Mouse (Mus musculus): ENCODE data around the gene Ppie. TPM values are rescaled to one million over a fixed set of nuclear protein-coding genes. Genes with fewer than 3 reads are reported as not detected.
"Not testable (repeated sequence)": the region's sequence is repeated elsewhere in the genome, so short reads cannot be mapped to it uniquely, and the experiment has no call there.

Gene Ppie
- polyA plus RNA-seq (2015; fragmentation: Nextera tagmentation; extraction: Ambion mirVana): 86.6 and 93.3 TPM in 2 replicates

GRCm38 (mm10) chr4:123139513-123140154 is at the start of gene Ppie:
Gene Ppie (minus strand): TSS chr4:123139951.
- Histone ChIP-seq H3K4me2 (replicated peaks) (peak within 1 kb of the TSS; percentile 85), H3K27me3 (replicated peaks) (no peaks in the 10 kb centered on the region), H3K9me3 (no peaks in the 10 kb centered on the region), H3K27ac (peak within 1 kb of the TSS; percentile 92), H3K9ac (peak within 1 kb of the TSS; percentile 60), H3K4me1 (replicated peaks) (peaks cover 10% of the 10 kb centered on the region), H3K36me3 (peaks cover 10% of the 10 kb centered on the region), H3K4me3 (replicated peaks) (peak within 1 kb of the TSS; percentile 69)
- WGBS: under 1% methylated on average over 34 of the region's 34 CpGs
- ATAC-seq: peak; percentile 99

- 57% methylated on average over 3 of the region's 3 CpGs for WGBS
- Histone ChIP-seq H3K27ac (no peak overlapping the region), H3K36me3 (no peaks in the 10 kb centered on the region), H3K4me2 (replicated peaks) (no peak overlapping the region), H3K4me1 (replicated peaks) (peaks cover 12% of the 10 kb centered on the region), H3K27me3 (replicated peaks) (peaks cover 41% of the 10 kb centered on the region), H3K9me3 (no peaks in the 10 kb centered on the region), H3K9ac (no peak overlapping the region), H3K4me3 (replicated peaks) (no peak overlapping the region)
- ATAC-seq: no peak
Observed at GRCm38 (mm10) chr4:123184816-123185215, 45.1 kb upstream of the Ppie start.

GRCm38 (mm10) chr4:123183239-123184056 is 43.7 kb upstream of the Ppie start:
- H3K27me3 ChIP-seq (replicated peaks): peaks cover 41% of the 10 kb centered on the region
- H3K4me3 ChIP-seq (replicated peaks): peak overlapping the region; percentile 42
- peak; percentile 93 for ATAC-seq
- H3K4me2 ChIP-seq (replicated peaks): peak overlapping the region; percentile 79
- H3K9me3 ChIP-seq: no peaks in the 10 kb centered on the region
- 9% methylated on average over 44 of the region's 44 CpGs for WGBS
- peaks cover 12% of the 10 kb centered on the region for H3K4me1 ChIP-seq (replicated peaks)
- peak overlapping the region; percentile 1; the same call in 1 of the 2 replicates for H3K9ac ChIP-seq
- no peaks in the 10 kb centered on the region for H3K36me3 ChIP-seq
- no peak overlapping the region for H3K27ac ChIP-seq

- Histone ChIP-seq H3K36me3 (no peaks in the 10 kb centered on the region), H3K9ac (peak within 1 kb of the TSS; percentile 28; the same call in 1 of the 2 replicates), H3K9me3 (no peaks in the 10 kb centered on the region), H3K4me1 (replicated peaks) (peaks cover 12% of the 10 kb centered on the region), H3K27ac (peak within 1 kb of the TSS; percentile 40), H3K27me3 (replicated peaks) (peaks cover 41% of the 10 kb centered on the region), H3K4me3 (replicated peaks) (peak within 1 kb of the TSS; percentile 42), H3K4me2 (replicated peaks) (peak within 1 kb of the TSS; percentile 79)
- 1% methylated on average over 44 of the region's 44 CpGs for WGBS
- peak; percentile 73 for ATAC-seq
Observed at GRCm38 (mm10) chr4:123182328-123183238, 42.8 kb upstream of the Ppie start, which contains the start of gene Hpcal4. Gene Hpcal4 (plus strand): TSS chr4:123183227.

GRCm38 (mm10) chr4:123171811-123172210 is 32.1 kb upstream of the Ppie start:
- no peak for ATAC-seq
- Histone ChIP-seq H3K27me3 (replicated peaks) (0 out of 2 replicates have a peak, but pooled peaks cover 5% of the 10 kb centered on the region), H3K4me2 (replicated peaks) (no peak overlapping the region), H3K4me1 (replicated peaks) (no peaks in the 10 kb centered on the region), H3K9ac (no peak overlapping the region), H3K4me3 (replicated peaks) (no peak overlapping the region), H3K27ac (no peak overlapping the region), H3K36me3 (no peaks in the 10 kb centered on the region), H3K9me3 (no peaks in the 10 kb centered on the region)

GRCm38 (mm10) chr4:123164157-123164556 is 24.4 kb upstream of the Ppie start:
- peaks cover 5% of the 10 kb centered on the region for H3K4me1 ChIP-seq (replicated peaks)
- 57% methylated on average over 15 of the region's 15 CpGs for WGBS
- H3K27me3 ChIP-seq (replicated peaks): no peaks in the 10 kb centered on the region
- no peak overlapping the region for H3K9ac ChIP-seq
- no peaks in the 10 kb centered on the region for H3K36me3 ChIP-seq
- H3K9me3 ChIP-seq: no peaks in the 10 kb centered on the region
- H3K27ac ChIP-seq: no peak overlapping the region
- H3K4me2 ChIP-seq (replicated peaks): no peak overlapping the region
- H3K4me3 ChIP-seq (replicated peaks): no peak overlapping the region
- ATAC-seq: no peak

- WGBS: 8% methylated on average over 15 of the region's 15 CpGs
Observed at GRCm38 (mm10) chr4:123162305-123162917, 22.7 kb upstream of the Ppie start.

DNA sequence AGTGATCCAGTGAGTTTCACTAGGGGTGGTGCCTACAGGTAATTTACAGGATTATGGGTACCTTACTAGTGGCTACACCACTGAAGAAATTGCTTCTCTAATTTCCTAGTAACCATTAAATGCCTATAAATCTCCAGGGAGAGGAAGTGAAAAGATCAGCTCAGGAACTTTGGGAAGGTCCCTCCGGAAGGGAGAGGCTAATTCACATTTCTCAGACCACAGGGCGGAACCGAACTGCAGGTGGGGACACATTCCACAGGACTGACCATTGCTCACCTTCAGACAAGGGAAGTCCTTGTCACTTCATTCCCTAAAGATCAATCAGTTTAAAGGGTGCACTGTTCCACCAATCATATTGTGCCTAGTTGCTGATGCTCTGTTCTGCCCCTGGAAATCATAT is 21.5 kb upstream of the Ppie start:
- WGBS: 67% methylated on average over 3 of the region's 3 CpGs
- H3K4me3 ChIP-seq (replicated peaks); H3K27me3 ChIP-seq (replicated peaks); H3K36me3 ChIP-seq; ATAC-seq; H3K9me3 ChIP-seq; H3K27ac ChIP-seq; H3K9ac ChIP-seq; H3K4me1 ChIP-seq (replicated peaks); H3K4me2 ChIP-seq (replicated peaks): not testable (repeated sequence)

More at GRCm38 (mm10) chr4:123162305-123162917, 22.7 kb upstream of the Ppie start:
- H3K27me3 ChIP-seq (replicated peaks): no peaks in the 10 kb centered on the region
- peak; percentile 31 for ATAC-seq
- peaks cover 5% of the 10 kb centered on the region for H3K4me1 ChIP-seq (replicated peaks)
- no peak overlapping the region for H3K27ac ChIP-seq
- H3K36me3 ChIP-seq: no peaks in the 10 kb centered on the region
- peak overlapping the region; percentile 48 for H3K4me2 ChIP-seq (replicated peaks)
- H3K4me3 ChIP-seq (replicated peaks): no peak overlapping the region; the same call in 1 of the 2 replicates
- no peak overlapping the region for H3K9ac ChIP-seq
- no peaks in the 10 kb centered on the region for H3K9me3 ChIP-seq

DNA sequence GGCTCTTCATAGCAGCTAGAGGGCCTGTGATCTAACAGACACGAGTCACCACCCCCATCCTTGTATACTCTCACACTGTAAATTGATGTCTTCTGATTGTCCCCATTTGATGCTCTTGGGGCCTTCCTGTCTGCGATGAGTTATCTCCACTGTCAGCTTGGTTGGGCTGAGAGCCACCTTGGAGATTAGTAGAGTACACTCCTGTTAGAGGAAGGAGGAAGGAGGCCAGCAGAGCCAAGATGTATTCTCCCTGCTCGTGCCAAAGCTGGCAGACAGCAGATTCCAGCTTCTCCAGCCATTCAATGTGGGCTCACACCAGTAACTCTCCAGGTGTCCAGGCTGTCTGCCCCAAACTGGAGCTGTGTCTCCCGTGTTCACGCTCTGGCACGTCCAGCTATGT is 20.8 kb upstream of the Ppie start:
- WGBS: 75% methylated on average over 6 of the region's 6 CpGs
- no peaks in the 10 kb centered on the region for H3K36me3 ChIP-seq
- H3K4me2 ChIP-seq (replicated peaks): no peak overlapping the region
- no peak overlapping the region for H3K4me3 ChIP-seq (replicated peaks)
- H3K27ac ChIP-seq: no peak overlapping the region
- H3K4me1 ChIP-seq (replicated peaks): peaks cover 5% of the 10 kb centered on the region
- ATAC-seq: no peak
- no peaks in the 10 kb centered on the region for H3K9me3 ChIP-seq
- H3K9ac ChIP-seq: no peak overlapping the region
- no peaks in the 10 kb centered on the region for H3K27me3 ChIP-seq (replicated peaks)

DNA sequence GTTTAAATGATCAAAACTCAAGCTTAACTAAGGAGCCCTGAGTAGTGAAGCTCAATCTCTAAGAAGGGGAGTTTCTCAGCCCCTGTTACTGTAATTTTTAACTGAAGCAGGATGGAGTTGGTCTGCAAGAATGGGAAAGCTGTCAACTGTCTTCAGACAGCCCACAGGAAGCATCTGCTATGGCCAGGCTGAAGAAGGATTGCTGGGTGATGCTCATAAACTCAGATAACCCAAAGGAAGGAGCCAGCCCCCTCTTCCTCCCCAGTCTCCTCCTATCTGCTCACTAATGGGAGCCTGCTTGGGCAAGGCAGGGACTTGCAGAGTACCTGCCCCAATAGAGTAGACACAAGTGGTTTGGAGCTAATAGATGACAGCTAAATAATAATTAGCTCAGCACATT is 16.1 kb upstream of the Ppie start:
- H3K4me1 ChIP-seq (replicated peaks): no peaks in the 10 kb centered on the region
- no peak overlapping the region for H3K27ac ChIP-seq
- no peaks in the 10 kb centered on the region for H3K9me3 ChIP-seq
- no peak overlapping the region for H3K4me2 ChIP-seq (replicated peaks)
- no peak overlapping the region for H3K4me3 ChIP-seq (replicated peaks)
- no peaks in the 10 kb centered on the region for H3K36me3 ChIP-seq
- peak; percentile 51 for ATAC-seq
- no peak overlapping the region for H3K9ac ChIP-seq
- H3K27me3 ChIP-seq (replicated peaks): no peaks in the 10 kb centered on the region

GRCm38 (mm10) chr4:123155427-123155826 is 15.7 kb upstream of the Ppie start:
- no peak overlapping the region for H3K9ac ChIP-seq
- WGBS: 55% methylated on average over 2 of the region's 2 CpGs
- ATAC-seq: peak; percentile 95

More at GRCm38 (mm10) chr4:123155427-123155826, 15.7 kb upstream of the Ppie start:
- no peaks in the 10 kb centered on the region for H3K9me3 ChIP-seq
- no peak overlapping the region for H3K4me2 ChIP-seq (replicated peaks)
- H3K27ac ChIP-seq: no peak overlapping the region
- H3K4me1 ChIP-seq (replicated peaks): no peaks in the 10 kb centered on the region
- no peaks in the 10 kb centered on the region for H3K36me3 ChIP-seq
- no peaks in the 10 kb centered on the region for H3K27me3 ChIP-seq (replicated peaks)
- H3K4me3 ChIP-seq (replicated peaks): no peak overlapping the region

All from intestine, embryonic 15.5 days (tissue).